Mouse (Mus musculus): ENCODE data around the gene Rab26. TPM values are rescaled to one million over a fixed set of nuclear protein-coding genes. Genes with fewer than 3 reads are reported as not detected.

Rab26 gene
- 10 to 100 TPM; 53.4 to 59.5 TPM for total RNA-seq (2021)

GRCm38 (mm10) chr17:24534160-24534718, at the start of gene Rab26:
Gene Rab26 (minus strand): TSS chr17:24534210.
- intact Hi-C loops (cut with DNase I) = loop anchor here (2.0 kb wide), 1 partner anchor 15 kb away; the partner anchor contains the start of gene Pkd1
- no peak for DNase-seq (ENCODE audit: low spot score in 2 of 2)

- intact Hi-C loops (cut with DNase I) = no loop called here
These were observed 46.3 kb upstream of the Rab26 start for GRCm38 (mm10) chr17:24580287-24580686.

GRCm38 (mm10) chr17:24579532-24579931, 45.5 kb upstream of the Rab26 start:
- peak in 1 of 2 experiments; percentile 41 for DNase-seq (ENCODE audit: low spot score in 2 of 2)
- intact Hi-C loops (cut with DNase I) = no loop called here

More at GRCm38 (mm10) chr17:24580287-24580686, 46.3 kb upstream of the Rab26 start:
- DNase-seq (ENCODE audit: low spot score in 2 of 2) = no peak

GRCm38 (mm10) chr17:24573811-24574210, 39.8 kb upstream of the Rab26 start:
- DNase-seq (ENCODE audit: low spot score in 2 of 2) = no peak
- intact Hi-C loops (cut with DNase I) = no loop called here

- no peak for DNase-seq (ENCODE audit: low spot score in 2 of 2)
- intact Hi-C loops (cut with DNase I) = no loop called here
These were observed 38.7 kb upstream of the Rab26 start for GRCm38 (mm10) chr17:24572651-24573245.

GRCm38 (mm10) chr17:24569837-24570236, 35.8 kb upstream of the Rab26 start:
- intact Hi-C loops (cut with DNase I) = no loop called here
- no peak for DNase-seq (ENCODE audit: low spot score in 2 of 2)

GRCm38 (mm10) chr17:24567034-24567779, 33.2 kb upstream of the Rab26 start:
- DNase-seq (ENCODE audit: low spot score in 2 of 2) = no peak
- intact Hi-C loops (cut with DNase I) = no loop called here

- intact Hi-C loops (cut with DNase I) = no loop called here
- DNase-seq (ENCODE audit: low spot score in 2 of 2) = no peak
These were observed 31.8 kb upstream of the Rab26 start for GRCm38 (mm10) chr17:24565792-24566191.

- intact Hi-C loops (cut with DNase I) = no loop called here
- DNase-seq (ENCODE audit: low spot score in 2 of 2) = no peak
These were observed 31.1 kb upstream of the Rab26 start for GRCm38 (mm10) chr17:24565092-24565491.

GRCm38 (mm10) chr17:24564422-24564821, 30.4 kb upstream of the Rab26 start:
- intact Hi-C loops (cut with DNase I) = no loop called here
- DNase-seq (ENCODE audit: low spot score in 2 of 2) = no peak

GRCm38 (mm10) chr17:24563638-24564037, 29.6 kb upstream of the Rab26 start:
- intact Hi-C loops (cut with DNase I) = no loop called here
- no peak for DNase-seq (ENCODE audit: low spot score in 2 of 2)

- intact Hi-C loops (cut with DNase I) = no loop called here
- DNase-seq (ENCODE audit: low spot score in 2 of 2) = no peak
These were observed 27.6 kb upstream of the Rab26 start for GRCm38 (mm10) chr17:24561592-24561991.

GRCm38 (mm10) chr17:24560301-24561028, 26.5 kb upstream of the Rab26 start:
- DNase-seq (ENCODE audit: low spot score in 2 of 2) = no peak
- intact Hi-C loops (cut with DNase I) = no loop called here

- no peak for DNase-seq (ENCODE audit: low spot score in 2 of 2)
- intact Hi-C loops (cut with DNase I) = no loop called here
These were observed 25.1 kb upstream of the Rab26 start for GRCm38 (mm10) chr17:24559146-24559545.

- intact Hi-C loops (cut with DNase I) = no loop called here
- peak in 1 of 2 experiments; percentile 51 for DNase-seq (ENCODE audit: low spot score in 2 of 2)
These were observed 24.6 kb upstream of the Rab26 start for GRCm38 (mm10) chr17:24558600-24559099.

- no peak for DNase-seq (ENCODE audit: low spot score in 2 of 2)
- intact Hi-C loops (cut with DNase I) = no loop called here
These were observed 23.1 kb upstream of the Rab26 start for GRCm38 (mm10) chr17:24557091-24557490.

- intact Hi-C loops (cut with DNase I) = no loop called here
- DNase-seq (ENCODE audit: low spot score in 2 of 2) = no peak
These were observed 17.0 kb upstream of the Rab26 start for GRCm38 (mm10) chr17:24551050-24551444.

- peak; percentile 81 to 83 for DNase-seq (ENCODE audit: low spot score in 2 of 2)
- intact Hi-C loops (cut with DNase I) = no loop called here
These were observed 16.5 kb upstream of the Rab26 start for GRCm38 (mm10) chr17:24550416-24551049.

- DNase-seq (ENCODE audit: low spot score in 2 of 2) = peak; percentile 98 to 100
- intact Hi-C loops (cut with DNase I) = loop anchor here (2.0 kb wide), 1 partner anchor 15 kb away; the partner anchor contains the start of gene Rab26
These were observed 15.8 kb upstream of the Rab26 start, which contains the start of gene Pkd1 for GRCm38 (mm10) chr17:24549618-24550415. Gene Pkd1 (plus strand): TSS chr17:24549834.

Data from left cerebral cortex, postnatal 25 days (tissue).